Mouse (Mus musculus) megakaryocyte progenitor cell, adult 5-6 weeks (primary cell): ENCODE measurements around the gene Cecr2. TPM values are rescaled to one million over a fixed set of nuclear protein-coding genes. Genes with fewer than 3 reads are reported as not detected.
A peak's percentile ranks its signal among the peaks of the same experiment; 100 is the strongest.
"Not testable (repeated sequence)": the region's sequence is repeated elsewhere in the genome, so short reads cannot be mapped to it uniquely, and the experiment has no call there.

ENCODE experiments used
- ATAC-seq: replicated peaks from 2 replicates; pipeline ENCODE4 v1.8.0; 2016; ENCODE audit warnings: mild to moderate bottlenecking, moderate TSS enrichment, inconsistent platforms; ENCODE audit not compliant: poor library complexity
- total RNA-seq, 2 experiments: library from RNA; stranded (forward) in 1 of 2; stranded (reverse) in 1 of 2; fragments of 157-497, 149-512 nt in 1 of 2; fragments of 200-1000 nt in 1 of 2; gene quantifications; 2 replicates each; pipeline versions ENCODE4 v1.2.3 to v1.2.4; 2015 to 2017

Cecr2 gene
- total RNA-seq (2015) (0.42 and 1.3 TPM in 2 replicates), total RNA-seq (2017) (0.12 and 1.8 TPM in 2 replicates)

GRCm38 (mm10) chr6:120665816-120666760, at the start of gene Cecr2:
Cecr2 (plus strand) TSS chr6:120666369.
- peak; percentile 55 for ATAC-seq

- ATAC-seq, result peak; percentile 43; the same call in 1 of the 2 replicates
Measured at GRCm38 (mm10) chr6:120617586-120617985, 48.6 kb upstream of the Cecr2 start.

GRCm38 (mm10) chr6:120618518-120619402, 47.4 kb upstream of the Cecr2 start:
- peak; percentile 62 for ATAC-seq

GRCm38 (mm10) chr6:120620193-120620592, 46.0 kb upstream of the Cecr2 start:
- ATAC-seq, result peak; percentile 63

GRCm38 (mm10) chr6:120625081-120625480, 41.1 kb upstream of the Cecr2 start:
- ATAC-seq, result no peak

GRCm38 (mm10) chr6:120627096-120627495, 39.1 kb upstream of the Cecr2 start:
- ATAC-seq, result no peak

- ATAC-seq, result no peak
Measured at GRCm38 (mm10) chr6:120628963-120629362, 37.2 kb upstream of the Cecr2 start.

GRCm38 (mm10) chr6:120635391-120636028, 30.7 kb upstream of the Cecr2 start:
- no peak for ATAC-seq

GRCm38 (mm10) chr6:120639547-120639946, 26.6 kb upstream of the Cecr2 start:
- no peak for ATAC-seq

- no peak for ATAC-seq
Measured at GRCm38 (mm10) chr6:120641866-120642378, 24.2 kb upstream of the Cecr2 start.

- ATAC-seq, result no peak
Measured at GRCm38 (mm10) chr6:120643776-120644175, 22.4 kb upstream of the Cecr2 start.

GRCm38 (mm10) chr6:120644346-120645299, 21.5 kb upstream of the Cecr2 start:
- no peak for ATAC-seq

- ATAC-seq, result not testable (repeated sequence)
Measured at GRCm38 (mm10) chr6:120647246-120648028, 18.7 kb upstream of the Cecr2 start.

- no peak for ATAC-seq
Measured at GRCm38 (mm10) chr6:120648205-120648604, 18.0 kb upstream of the Cecr2 start.

- ATAC-seq, result no peak
Measured at GRCm38 (mm10) chr6:120652666-120653065, 13.5 kb upstream of the Cecr2 start.

GRCm38 (mm10) chr6:120655702-120656101, 10.5 kb upstream of the Cecr2 start:
- ATAC-seq, result no peak

- no peak for ATAC-seq
Measured at GRCm38 (mm10) chr6:120658848-120659247, 7.3 kb upstream of the Cecr2 start.

- ATAC-seq, result peak; percentile 63
Measured at GRCm38 (mm10) chr6:120665415-120665815, 754 bp upstream of the Cecr2 start.
